ENCODE assay signal across 9 mouse cellular contexts in the genomic region with DNA sequence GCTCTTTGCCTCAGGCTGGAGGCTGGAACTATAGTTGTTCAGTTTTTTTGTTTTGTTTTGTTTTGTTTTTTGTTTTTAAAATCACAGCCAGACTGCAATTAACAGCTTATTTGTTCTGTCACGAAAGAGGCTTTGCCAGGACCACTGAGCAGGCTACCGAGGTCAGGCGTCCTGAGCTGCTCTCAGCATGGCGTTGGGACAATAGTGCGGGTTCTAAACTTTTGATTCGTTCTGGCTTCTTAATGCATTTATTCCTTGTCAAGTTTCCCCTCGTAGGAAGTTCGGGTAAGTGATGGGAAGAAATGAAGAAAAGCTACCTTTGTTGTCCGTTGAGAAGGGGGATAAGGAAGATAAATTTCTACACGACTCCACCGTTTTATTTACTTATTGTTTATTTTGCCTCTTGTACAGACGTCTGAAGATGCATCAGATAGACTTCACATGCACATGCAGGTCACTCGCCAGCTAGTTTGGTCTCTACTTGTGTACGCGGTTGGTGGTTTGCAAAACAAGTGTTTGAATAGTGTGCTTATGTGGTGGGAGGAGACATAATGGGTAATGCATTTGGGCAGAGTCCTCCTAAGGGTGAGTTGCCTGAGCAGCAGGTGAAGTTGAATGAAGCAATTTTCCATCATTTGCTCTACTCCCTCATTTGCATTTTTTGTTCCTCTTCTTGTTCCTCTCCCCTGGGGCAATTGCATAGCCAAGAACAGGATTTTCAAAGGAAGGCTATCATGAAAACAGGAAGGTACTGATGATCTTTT. TPM values are rescaled to one million over a fixed set of nuclear protein-coding genes. Genes with fewer than 3 reads are reported as not detected.
DNase-seq lines count a peak whose midpoint lies in the region; ATAC-seq and TF ChIP-seq lines count a peak whose summit lies in the region.
"Had no signal": no experiment of that assay in that cellular context is flagged by ENCODE, and none has a peak within 500 bp of the region (broad histone marks: within the 10 kb centered on the region; RNA-seq: fewer than 3 reads in every experiment).

No protein-coding gene starts in this region.

- peaks cover 21% of the 10 kb centered on the region for H3K27me3 ChIP-seq in heart, embryonic 10.5 days (ENCODE audit: insufficient read depth, poor library complexity, severe bottlenecking)
- H3K27me3 ChIP-seq in E14TG2a.4 (ENCODE audit: insufficient read depth, low read length), result peaks cover 26% of the 10 kb centered on the region
- H3K27me3 ChIP-seq in embryonic facial prominence, embryonic 14.5 days (replicated peaks; ENCODE audit: control insufficient read depth, insufficient read depth, low read length), result peaks cover 36% of the 10 kb centered on the region
- H3K27me3 ChIP-seq in limb, embryonic 12.5 days, result peaks cover 48% of the 10 kb centered on the region
- H3K27me3 ChIP-seq in liver, postnatal 0 days (ENCODE audit: insufficient read depth, low read length), result peaks cover 18% of the 10 kb centered on the region

- H3K36me3 ChIP-seq in heart, embryonic 10.5 days, result no peaks in the 10 kb centered on the region
- no peaks in the 10 kb centered on the region for H3K36me3 ChIP-seq in E14TG2a.4 (ENCODE audit: insufficient read depth, low read length)
- H3K36me3 ChIP-seq in embryonic facial prominence, embryonic 14.5 days (ENCODE audit: control insufficient read depth, insufficient read depth, low read length), result no peaks in the 10 kb centered on the region
- no peaks in the 10 kb centered on the region for H3K36me3 ChIP-seq in limb, embryonic 12.5 days
- H3K36me3 ChIP-seq in liver, postnatal 0 days (replicated peaks; ENCODE audit: insufficient read depth, low read length), result no peaks in the 10 kb centered on the region

- peak overlapping the region; percentile 88 for H3K4me2 ChIP-seq in embryonic facial prominence, embryonic 14.5 days (ENCODE audit: low read depth, low read length)
- H3K4me2 ChIP-seq in limb, embryonic 12.5 days, result peak overlapping the region; percentile 80
- no peak overlapping the region for H3K4me2 ChIP-seq in liver, postnatal 0 days (ENCODE audit: low read depth, low read length)

- 10% methylated on average over 15 of the region's 15 CpGs for WGBS in heart, embryonic 10.5 days
- WGBS in embryonic facial prominence, embryonic 14.5 days, result 4% methylated on average over 15 of the region's 15 CpGs
- WGBS in limb, embryonic 12.5 days, result 11% methylated on average over 15 of the region's 15 CpGs
- 8% methylated on average over 15 of the region's 15 CpGs for WGBS in liver, postnatal 0 days (ENCODE audit: insufficient replicate concordance)

- H3K9me3 ChIP-seq in heart, embryonic 10.5 days, result no peaks in the 10 kb centered on the region
- no peaks in the 10 kb centered on the region for H3K9me3 ChIP-seq in E14TG2a.4 (ENCODE audit: low read length)
- H3K9me3 ChIP-seq in embryonic facial prominence, embryonic 14.5 days (ENCODE audit: control insufficient read depth, low read length), result no peaks in the 10 kb centered on the region
- no peaks in the 10 kb centered on the region for H3K9me3 ChIP-seq in limb, embryonic 12.5 days
- no peaks in the 10 kb centered on the region for H3K9me3 ChIP-seq in liver, postnatal 0 days (ENCODE audit: low read length)

- peak overlapping the region; percentile 65; the same call in 1 of the 2 replicates for H3K9ac ChIP-seq in embryonic facial prominence, embryonic 14.5 days (ENCODE audit: low read depth, low read length)
- H3K9ac ChIP-seq in limb, embryonic 12.5 days (replicated peaks), result no peak overlapping the region
- H3K9ac ChIP-seq in liver, postnatal 0 days (replicated peaks), result no peak overlapping the region

- H3K27ac ChIP-seq in heart, embryonic 10.5 days, result no peak overlapping the region
- no peak overlapping the region for H3K27ac ChIP-seq in embryonic facial prominence, embryonic 14.5 days (replicated peaks; ENCODE audit: low read depth, low read length)
- no peak overlapping the region for H3K27ac ChIP-seq in limb, embryonic 12.5 days
- H3K27ac ChIP-seq in liver, postnatal 0 days (ENCODE audit: low read depth), result no peak overlapping the region
- H3K27ac ChIP-seq: macrophage had no signal

- no peak for TF ChIP-seq EP300 in liver, postnatal 0 days (IDR thresholded peaks at IDR 0.05; ENCODE audit: low read depth)

- intact Hi-C loops in gastrocnemius, postnatal 36 days (cut with DNase I), result no loop called here

- no peaks in the 10 kb centered on the region for H3K4me1 ChIP-seq in heart, embryonic 10.5 days
- peaks cover 13% of the 10 kb centered on the region; the same call in 1 of the 2 replicates for H3K4me1 ChIP-seq in E14TG2a.4 (replicated peaks; ENCODE audit: low read depth, low read length)
- H3K4me1 ChIP-seq in embryonic facial prominence, embryonic 14.5 days (ENCODE audit: control insufficient read depth, insufficient read depth, low read length), result no peaks in the 10 kb centered on the region
- H3K4me1 ChIP-seq in limb, embryonic 12.5 days (replicated peaks), result no peaks in the 10 kb centered on the region; the same call in 1 of the 2 replicates
- no peaks in the 10 kb centered on the region for H3K4me1 ChIP-seq in liver, postnatal 0 days (ENCODE audit: insufficient read depth)

- no peak for DNase-seq in heart, embryonic 10.5 days (ENCODE audit: low spot score)
- DNase-seq in heart, adult 9 months (ENCODE audit: low spot score in 2 of 2), result no peak
- no peak for DNase-seq in embryonic facial prominence, embryonic 14.5 days (ENCODE audit: low spot score)
- DNase-seq in adrenal gland, adult 18-20 months (ENCODE audit: low spot score in 2 of 2), result no peak
- DNase-seq in gastrocnemius, postnatal 36 days, result no peak
- DNase-seq in liver, postnatal 0 days, result no peak

- H3K4me3 ChIP-seq in heart, embryonic 10.5 days, result peak overlapping the region; percentile 67
- H3K4me3 ChIP-seq in E14TG2a.4 (replicated peaks; ENCODE audit: low read length), result peak overlapping the region; percentile 81
- peak overlapping the region; percentile 59 for H3K4me3 ChIP-seq in embryonic facial prominence, embryonic 14.5 days (ENCODE audit: low read depth, low read length)
- H3K4me3 ChIP-seq in limb, embryonic 12.5 days (replicated peaks), result peak overlapping the region; percentile 59
- H3K4me3 ChIP-seq in liver, postnatal 0 days (ENCODE audit: low read depth, low read length), result no peak overlapping the region

- no peak for TF ChIP-seq CTCF in E14TG2a.4 (conservative IDR thresholded peaks at IDR 0.05; ENCODE audit: low read length)
- no peak for TF ChIP-seq CTCF in liver, postnatal 0 days (IDR thresholded peaks at IDR 0.05; ENCODE audit: low read depth)

- 0 out of 2 replicates have a peak, but pooled peaks have one; percentile 17 for ATAC-seq in embryonic facial prominence, embryonic 14.5 days (ENCODE audit: low read depth)
- ATAC-seq in limb, embryonic 12.5 days (ENCODE audit: insufficient number of reproducible peaks, insufficient read depth, low FRiP score, low TSS enrichment, low read depth), result peak; percentile 50; the same call in 1 of the 2 replicates
- ATAC-seq in liver, postnatal 0 days, result no peak

RNA-seq across cellular contexts. Expression of a gene that starts 1.4 kb away (rescaled TPM):
- polyA plus RNA-seq in heart, embryonic 10.5 days (2016; fragmentation: Nextera tagmentation; extraction: Ambion mirVana), result 0.15 and 0.43 TPM in 2 replicates
- 2.9 and 3.4 TPM in 2 replicates for polyA plus RNA-seq in embryonic facial prominence, embryonic 14.5 days (2014; fragmentation: Nextera tagmentation; extraction: Ambion mirVana)
- polyA plus RNA-seq in limb, embryonic 12.5 days (2016; fragmentation: Nextera tagmentation; extraction: Ambion mirVana), result 0.77 and 0.92 TPM in 2 replicates
- under 1 TPM; 0.64 to 0.83 TPM for total RNA-seq in adrenal gland, adult 18-20 months (2021)
- under 1 TPM; 0.05 TPM for total RNA-seq in gastrocnemius, postnatal 36 days (2021)
- 0.06 TPM in 1 of 2 replicates, not detected in the other for polyA plus RNA-seq in liver, postnatal 0 days (2015; fragmentation: Nextera tagmentation; extraction: Ambion mirVana)
- polyA plus RNA-seq: macrophage had no signal
